8 mouse cellular contexts compared by ENCODE assay signal in genomic region chr14:21584468-21585135, GRCm38 (mm10).
A peak's percentile ranks its signal among the peaks of the same experiment; 100 is the strongest.
DNase-seq lines count a peak whose midpoint lies in the region; ATAC-seq and TF ChIP-seq lines count a peak whose summit lies in the region.

No protein-coding gene starts in this region.

- H3K4me1 ChIP-seq in forebrain, postnatal 0 days (ENCODE audit: insufficient read depth), result peaks cover 19% of the 10 kb centered on the region
- H3K4me1 ChIP-seq in forebrain, embryonic 10.5 days, result peaks cover 76% of the 10 kb centered on the region
- peaks cover 2% of the 10 kb centered on the region for H3K4me1 ChIP-seq in bone marrow, adult 2 months (ENCODE audit: control insufficient read depth, insufficient read depth, low read length)
- H3K4me1 ChIP-seq in liver, embryonic 11.5 days (replicated peaks; ENCODE audit: control insufficient read depth, insufficient read depth, low read length), result peaks cover 20% of the 10 kb centered on the region

- H3K9me3 ChIP-seq in forebrain, postnatal 0 days (ENCODE audit: low read length), result no peaks in the 10 kb centered on the region
- H3K9me3 ChIP-seq in forebrain, embryonic 10.5 days, result no peaks in the 10 kb centered on the region
- no peaks in the 10 kb centered on the region for H3K9me3 ChIP-seq in liver, embryonic 11.5 days (ENCODE audit: control insufficient read depth, low read length)

- no peak for TF ChIP-seq POLR2A in bone marrow, adult 2 months (IDR thresholded peaks at IDR 0.05; ENCODE audit: borderline replicate concordance, control insufficient read depth, low read depth, low read length)

- peak; percentile 38 for TF ChIP-seq CTCF in forebrain, postnatal 0 days (IDR thresholded peaks at IDR 0.05; ENCODE audit: low read depth)
- peak; percentile 19; the same call in 1 of the 2 replicates for TF ChIP-seq CTCF in bone marrow, adult 2 months (IDR thresholded peaks at IDR 0.05; ENCODE audit: control insufficient read depth, insufficient read depth, low read length)

- H3K4me3 ChIP-seq in forebrain, postnatal 0 days (ENCODE audit: low read depth, low read length), result no peak overlapping the region
- H3K4me3 ChIP-seq in forebrain, embryonic 10.5 days, result no peak overlapping the region
- H3K4me3 ChIP-seq in bone marrow, adult 2 months (replicated peaks; ENCODE audit: control insufficient read depth, low read depth, low read length), result no peak overlapping the region
- H3K4me3 ChIP-seq in liver, embryonic 11.5 days (ENCODE audit: low read depth, low read length), result no peak overlapping the region

- H3K36me3 ChIP-seq in forebrain, postnatal 0 days (ENCODE audit: insufficient read depth), result no peaks in the 10 kb centered on the region
- no peaks in the 10 kb centered on the region for H3K36me3 ChIP-seq in forebrain, embryonic 10.5 days (replicated peaks)
- no peaks in the 10 kb centered on the region for H3K36me3 ChIP-seq in liver, embryonic 11.5 days (ENCODE audit: control insufficient read depth, insufficient read depth, low read length)

- no peak overlapping the region for H3K27ac ChIP-seq in forebrain, postnatal 0 days (ENCODE audit: low read depth, low read length)
- H3K27ac ChIP-seq in forebrain, embryonic 10.5 days, result no peak overlapping the region
- no peak overlapping the region for H3K27ac ChIP-seq in bone marrow, adult 2 months (ENCODE audit: control insufficient read depth, insufficient read depth, low read depth, low read length, poor library complexity)
- H3K27ac ChIP-seq in liver, embryonic 11.5 days (ENCODE audit: low read depth, low read length), result no peak overlapping the region

- no peak overlapping the region for H3K4me2 ChIP-seq in forebrain, postnatal 0 days (ENCODE audit: low read depth)
- H3K4me2 ChIP-seq in liver, embryonic 11.5 days, result no peak overlapping the region

- no peak for DNase-seq in forebrain, postnatal 0 days
- no peak for DNase-seq in forebrain, embryonic 10.5 days (ENCODE audit: extremely low spot score, low spot score)
- DNase-seq in B cell, adult 2 months, result peak; percentile 32 to 39
- no peak for DNase-seq in liver, embryonic 11.5 days (ENCODE audit: low spot score)
- DNase-seq in yolk sac, embryonic 10.5 days (ENCODE audit: low spot score), result no peak
- DNase-seq in kidney, postnatal 4 days, result no peak
- no peak for DNase-seq in kidney, postnatal 14 days

- WGBS in forebrain, postnatal 0 days, result 4% methylated on average over 6 of the region's 6 CpGs
- 16% methylated on average over 6 of the region's 6 CpGs for WGBS in forebrain, embryonic 10.5 days
- 66% methylated on average over 6 of the region's 6 CpGs for WGBS in bone marrow, adult 2 months
- WGBS in liver, embryonic 11.5 days, result 34% methylated on average over 6 of the region's 6 CpGs

- H3K27me3 ChIP-seq in forebrain, postnatal 0 days (ENCODE audit: insufficient read depth, low read length), result no peaks in the 10 kb centered on the region
- H3K27me3 ChIP-seq in forebrain, embryonic 10.5 days (ENCODE audit: poor library complexity, severe bottlenecking), result no peaks in the 10 kb centered on the region
- H3K27me3 ChIP-seq in liver, embryonic 11.5 days (replicated peaks; ENCODE audit: control insufficient read depth, insufficient read depth, low read length), result no peaks in the 10 kb centered on the region

- H3K9ac ChIP-seq in forebrain, postnatal 0 days, result no peak overlapping the region
- H3K9ac ChIP-seq in liver, embryonic 11.5 days (ENCODE audit: low read depth, low read length), result no peak overlapping the region

- no peak for ATAC-seq in forebrain, postnatal 0 days
- peak; percentile 65 for ATAC-seq in liver, embryonic 11.5 days (replicated peaks; ENCODE audit: low FRiP score)

Comparison
In these comparisons a context has a peak if more than half of its experiments do, and no peak if none do; other contexts are left out.
1. DNase-seq: peak in B cell, adult 2 months (2 of 2); none in forebrain, postnatal 0 days (single experiment), forebrain, embryonic 10.5 days (single experiment), liver, embryonic 11.5 days (single experiment), yolk sac, embryonic 10.5 days (single experiment), kidney, postnatal 4 days (0 of 2) and kidney, postnatal 14 days (single experiment).